Mouse (Mus musculus) hindbrain, embryonic 14.5 days (tissue): ENCODE data around the gene Tmem202. TPM values are rescaled to one million over a fixed set of nuclear protein-coding genes. Genes with fewer than 3 reads are reported as not detected.

ENCODE experiments used
- ATAC-seq: fragments of 200-750 bp; cut with Nextera tagmentation; 2 replicates; pipeline ENCODE4 v1.8.0; 2017; ENCODE audit warnings: moderate number of reproducible peaks, mild to moderate bottlenecking, moderate TSS enrichment, moderate library complexity; ENCODE audit not compliant: low FRiP score
- DNase-seq: peaks from one replicate; pipeline ENCODE4 v3.0.0-alpha.2; 2015; ENCODE audit warnings: low spot score
- H3K27ac ChIP-seq: fragments of 300-500 bp; sonication (generic); 2 replicates; pipeline ENCODE4 v1.5.1; 2014; ENCODE audit warnings: mild to moderate bottlenecking, moderate library complexity
- H3K27me3 ChIP-seq: fragments of 300-500 bp; sonication (generic); 2 replicates; pipeline ENCODE4 v1.6.1; 2014; ENCODE audit warnings: mild to moderate bottlenecking, low read length, mixed read lengths; ENCODE audit not compliant: control insufficient read depth, insufficient read depth
- H3K36me3 ChIP-seq: fragments of 300-500 bp; sonication (generic); replicated peaks from 2 replicates; pipeline ENCODE4 v1.6.1; 2014; ENCODE audit not compliant: control insufficient read depth, insufficient read depth
- H3K4me1 ChIP-seq: fragments of 300-500 bp; sonication (generic); replicated peaks from 2 replicates; pipeline ENCODE4 v1.6.1; 2014; ENCODE audit warnings: antibody characterized with exemption, low read length, mixed read lengths; ENCODE audit not compliant: control insufficient read depth, insufficient read depth
- H3K4me2 ChIP-seq: fragments of 300-500 bp; sonication (generic); replicated peaks from 2 replicates; pipeline ENCODE4 v1.6.1; 2014; ENCODE audit warnings: mild to moderate bottlenecking, moderate library complexity
- H3K4me3 ChIP-seq: fragments of 300-500 bp; sonication (generic); replicated peaks from 2 replicates; pipeline ENCODE4 v1.5.1; 2014; ENCODE audit warnings: mild to moderate bottlenecking, low read length
- H3K9ac ChIP-seq: fragments of 300-500 bp; sonication (generic); 2 replicates; pipeline ENCODE4 v1.6.1; 2014
- H3K9me3 ChIP-seq: fragments of 300-500 bp; sonication (generic); 2 replicates; pipeline ENCODE4 v1.6.1; 2016; ENCODE audit warnings: low read length; ENCODE audit not compliant: control insufficient read depth
- WGBS: fragments of 180-500 bp; shearing (Covaris S2); extraction: QIAGEN DNeasy Blood & Tissue Kit; methylation state at CpG from one replicate; pipeline ENCODE4 v1.1.7; 2014; 5-methylcytosine and 5-hydroxymethylcytosine counted together
- polyA plus RNA-seq: library from polyadenylated mRNA; unstranded; fragments of >200 nt; fragmentation: Nextera tagmentation; extraction: Ambion mirVana; gene quantifications from 2 replicates; pipeline ENCODE4 v1.2.1, GENCODE M21; 2014

Gene Tmem202
- polyA plus RNA-seq: 0.91 and 0.96 TPM in 2 replicates

DNA sequence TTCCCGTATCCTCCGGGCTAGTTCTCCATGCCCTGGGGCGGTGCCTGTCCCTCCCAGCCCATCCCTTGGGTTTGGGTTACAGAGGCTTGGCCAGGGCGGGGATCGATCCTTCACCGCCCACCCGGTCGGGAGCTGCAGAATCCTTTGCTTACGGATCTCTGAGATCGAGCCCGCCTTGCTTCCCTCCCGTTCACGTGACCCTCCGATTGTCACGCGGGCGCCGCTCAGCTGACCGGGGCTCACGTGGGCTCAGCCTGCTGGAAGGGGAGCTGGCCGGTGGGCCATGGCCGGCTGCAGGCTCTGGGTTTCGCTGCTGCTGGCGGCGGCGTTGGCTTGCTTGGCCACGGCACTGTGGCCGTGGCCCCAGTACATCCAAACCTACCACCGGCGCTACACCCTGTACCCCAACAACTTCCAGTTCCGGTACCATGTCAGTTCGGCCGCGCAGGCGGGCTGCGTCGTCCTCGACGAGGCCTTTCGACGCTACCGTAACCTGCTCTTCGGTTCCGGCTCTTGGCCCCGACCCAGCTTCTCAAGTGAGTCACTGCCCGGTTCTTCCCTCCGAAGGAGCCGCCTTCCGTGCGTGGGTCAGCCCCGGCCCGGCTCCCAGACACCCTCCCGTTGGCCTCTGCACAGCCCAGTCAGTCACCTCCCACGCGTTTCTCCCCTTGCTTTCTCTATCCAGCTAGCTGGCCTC, at the start of gene Tmem202, which contains the start of gene Hexa:
Gene Tmem202 (minus strand): TSS at position 407 of the 697 bp plus-strand sequence.
Gene Hexa (plus strand): TSS at position 100 of the 697 bp plus-strand sequence.
- H3K36me3 ChIP-seq: no peaks in the 10 kb centered on the region

DNA sequence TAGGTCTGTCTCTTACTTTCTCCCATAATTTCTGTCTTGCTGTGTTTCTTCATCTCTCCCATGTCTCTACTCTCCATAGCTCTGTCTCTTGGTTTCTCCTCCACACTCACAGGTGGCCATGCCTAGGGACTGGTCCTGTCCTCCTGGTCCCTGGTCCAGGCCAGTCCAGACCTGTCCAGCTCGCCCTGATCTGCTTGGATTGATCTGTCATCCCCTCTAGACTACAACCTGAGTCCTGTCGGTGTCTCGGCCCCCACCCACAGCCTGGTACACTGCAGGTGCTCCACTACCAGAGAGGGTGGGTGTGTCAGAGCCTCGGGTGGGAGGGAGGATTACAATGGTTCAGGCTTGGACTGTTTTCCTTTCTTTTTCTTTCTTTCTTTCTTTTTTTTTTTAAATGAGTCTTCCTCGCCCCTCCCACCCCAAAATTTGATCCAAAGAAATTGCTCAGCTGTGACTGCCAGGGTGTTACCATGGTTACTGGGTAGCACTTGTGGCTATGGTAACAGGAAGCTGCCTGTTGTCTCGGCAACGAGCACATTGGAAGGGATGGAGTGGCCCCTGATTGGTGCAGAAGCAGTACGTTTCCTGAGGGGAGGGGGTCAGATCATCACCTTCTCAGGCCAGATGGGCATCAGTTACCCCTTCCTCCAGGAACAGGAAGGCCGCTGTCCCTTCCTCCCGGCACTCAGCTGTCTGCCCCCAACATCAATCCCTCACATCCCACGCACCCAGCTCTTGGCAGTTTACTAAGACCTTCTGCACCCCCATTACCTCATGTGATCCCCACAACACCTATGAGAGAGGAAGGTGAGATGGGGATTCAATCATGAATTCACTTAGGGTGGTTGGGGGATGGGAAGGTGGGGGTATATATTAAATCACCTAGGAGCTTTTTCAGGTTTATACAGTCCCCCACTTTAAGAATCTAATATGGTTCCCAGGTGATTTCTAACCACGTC, 49.3 kb upstream of the Tmem202 start:
- Histone ChIP-seq H3K27me3 (no peaks in the 10 kb centered on the region), H3K4me2 (peak overlapping the region; percentile 55), H3K9ac (peak overlapping the region; percentile 42; the same call in 1 of the 2 replicates), H3K4me3 (peak overlapping the region; percentile 17; the same call in 1 of the 2 replicates), H3K36me3 (peaks cover 13% of the 10 kb centered on the region), H3K27ac (peak overlapping the region; percentile 89), H3K4me1 (peaks cover 23% of the 10 kb centered on the region), H3K9me3 (no peaks in the 10 kb centered on the region)
- WGBS: 16% methylated on average over 12 of the region's 12 CpGs
- DNase-seq (peak; percentile 80), ATAC-seq (peak; percentile 91)

More for the DNA sequence above, at the start of gene Tmem202, which contains the start of gene Hexa:
- ATAC-seq (peak; percentile 92), DNase-seq (peak; percentile 87)
- peaks cover 29% of the 10 kb centered on the region for H3K4me1 ChIP-seq
- peak within 1 kb of the TSS; percentile 80 for H3K4me3 ChIP-seq
- peak within 1 kb of the TSS; percentile 84 for H3K9ac ChIP-seq
- no peaks in the 10 kb centered on the region for H3K9me3 ChIP-seq
- no peak within 1 kb of the TSS for H3K27ac ChIP-seq
- no peaks in the 10 kb centered on the region for H3K27me3 ChIP-seq
- WGBS: 4% methylated on average over 54 of the region's 55 CpGs
- peak within 1 kb of the TSS; percentile 63 for H3K4me2 ChIP-seq

GRCm38 (mm10) chr9:59588252-59588651, 48.6 kb upstream of the Tmem202 start:
- peak overlapping the region; percentile 42; the same call in 1 of the 2 replicates for H3K9ac ChIP-seq
- DNase-seq (peak; percentile 29), ATAC-seq (no peak)
- no peaks in the 10 kb centered on the region for H3K9me3 ChIP-seq
- H3K27me3 ChIP-seq: no peaks in the 10 kb centered on the region
- H3K4me3 ChIP-seq: no peak overlapping the region
- WGBS: 33% methylated on average over 5 of the region's 5 CpGs
- peaks cover 13% of the 10 kb centered on the region for H3K36me3 ChIP-seq
- H3K4me2 ChIP-seq: peak overlapping the region; percentile 55
- peak overlapping the region; percentile 89 for H3K27ac ChIP-seq
- peaks cover 23% of the 10 kb centered on the region for H3K4me1 ChIP-seq

- peak; percentile 54 for ATAC-seq
- WGBS: 8% methylated on average over 13 of the region's 13 CpGs
- no peak overlapping the region for H3K4me3 ChIP-seq
Measured at GRCm38 (mm10) chr9:59584871-59585308, 45.2 kb upstream of the Tmem202 start.

GRCm38 (mm10) chr9:59578505-59578867, 38.8 kb upstream of the Tmem202 start:
- Histone ChIP-seq H3K9ac (peak overlapping the region; percentile 67), H3K4me2 (peak overlapping the region; percentile 67), H3K27me3 (peaks cover 13% of the 10 kb centered on the region), H3K27ac (peak overlapping the region; percentile 62; the same call in 1 of the 2 replicates), H3K4me1 (peaks cover 21% of the 10 kb centered on the region), H3K9me3 (no peaks in the 10 kb centered on the region), H3K4me3 (peak overlapping the region; percentile 69), H3K36me3 (no peaks in the 10 kb centered on the region)
- WGBS: under 1% methylated on average over 20 of the region's 20 CpGs
- no peak for ATAC-seq
- DNase-seq: no peak

More at GRCm38 (mm10) chr9:59584871-59585308, 45.2 kb upstream of the Tmem202 start:
- no peaks in the 10 kb centered on the region for H3K27me3 ChIP-seq
- H3K9me3 ChIP-seq: no peaks in the 10 kb centered on the region
- no peak overlapping the region for H3K9ac ChIP-seq
- H3K4me1 ChIP-seq: peaks cover 22% of the 10 kb centered on the region
- H3K36me3 ChIP-seq: no peaks in the 10 kb centered on the region
- peak; percentile 81 for DNase-seq
- peak overlapping the region; percentile 33 for H3K4me2 ChIP-seq
- no peak overlapping the region for H3K27ac ChIP-seq

GRCm38 (mm10) chr9:59577844-59578504, 38.3 kb upstream of the Tmem202 start, which contains the start of gene Celf6:
Gene Celf6 (plus strand): TSS chr9:59577917.
- Histone ChIP-seq H3K4me3 (peak within 1 kb of the TSS; percentile 69), H3K27me3 (peaks cover 13% of the 10 kb centered on the region), H3K9ac (peak within 1 kb of the TSS; percentile 67), H3K4me2 (peak within 1 kb of the TSS; percentile 67), H3K9me3 (no peaks in the 10 kb centered on the region), H3K4me1 (peaks cover 21% of the 10 kb centered on the region), H3K27ac (peak within 1 kb of the TSS; percentile 62; the same call in 1 of the 2 replicates), H3K36me3 (no peaks in the 10 kb centered on the region)
- WGBS: under 1% methylated on average over 43 of the region's 61 CpGs
- DNase-seq: peak; percentile 95
- peak; percentile 96 for ATAC-seq

DNA sequence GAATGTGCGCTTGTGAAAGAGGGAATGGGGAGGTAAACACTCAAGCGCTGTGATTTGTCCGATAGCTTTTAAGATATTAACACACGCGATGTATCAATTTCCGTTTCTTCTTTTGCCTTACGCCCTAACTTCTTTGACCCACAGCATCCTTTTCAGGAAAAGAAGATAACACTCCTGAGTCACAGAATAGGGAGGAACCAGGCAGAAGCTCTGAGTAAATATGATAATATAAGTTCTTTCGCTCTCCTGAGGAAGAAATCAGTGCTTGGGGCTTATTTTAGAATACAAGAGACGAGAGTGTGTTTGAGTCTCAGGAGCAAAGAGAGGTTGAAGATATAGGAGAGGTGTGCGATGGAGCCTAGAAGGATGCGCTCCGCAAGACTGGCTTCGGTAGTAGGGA, 37.8 kb upstream of the Tmem202 start:
- H3K4me2 ChIP-seq: peak overlapping the region; percentile 67
- ATAC-seq (no peak), DNase-seq (no peak)
- H3K9ac ChIP-seq: peak overlapping the region; percentile 4; the same call in 1 of the 2 replicates
- H3K27me3 ChIP-seq: peaks cover 13% of the 10 kb centered on the region
- H3K27ac ChIP-seq: peak overlapping the region; percentile 35; the same call in 1 of the 2 replicates
- peak overlapping the region; percentile 69 for H3K4me3 ChIP-seq
- peaks cover 21% of the 10 kb centered on the region for H3K4me1 ChIP-seq
- no peaks in the 10 kb centered on the region for H3K36me3 ChIP-seq
- no peaks in the 10 kb centered on the region for H3K9me3 ChIP-seq
- 14% methylated on average over 13 of the region's 13 CpGs for WGBS

DNA sequence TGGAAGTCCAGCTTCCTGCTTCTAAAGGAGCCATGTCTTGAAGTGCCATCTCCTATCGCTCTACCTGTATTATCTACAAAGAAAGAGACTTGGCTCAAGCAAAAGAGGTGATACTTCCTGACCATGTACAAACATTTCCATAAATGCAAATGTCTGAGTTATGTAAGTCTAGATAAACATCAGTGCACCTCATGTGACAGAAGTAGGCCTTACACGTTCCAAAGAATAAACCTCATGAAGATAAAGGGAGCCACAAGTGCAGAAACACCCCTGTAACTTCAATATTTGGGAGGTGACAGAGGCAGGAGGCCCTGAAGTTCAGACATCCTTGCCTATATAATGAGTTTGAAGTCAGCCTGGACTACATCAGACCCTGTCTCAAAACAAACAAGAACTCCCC, 32.2 kb upstream of the Tmem202 start:
- Histone ChIP-seq H3K36me3 (no peaks in the 10 kb centered on the region), H3K27ac (no peak overlapping the region), H3K9ac (no peak overlapping the region), H3K27me3 (peaks cover 13% of the 10 kb centered on the region), H3K4me2 (no peak overlapping the region), H3K9me3 (no peaks in the 10 kb centered on the region), H3K4me3 (no peak overlapping the region), H3K4me1 (0 out of 2 replicates have a peak, but pooled peaks cover under 1% of the 10 kb centered on the region)
- DNase-seq (no peak), ATAC-seq (no peak)
- 83% methylated on average over 2 of the region's 2 CpGs for WGBS
